Mouse (Mus musculus): ENCODE data around the gene Pigq. TPM values are rescaled to one million over a fixed set of nuclear protein-coding genes. Genes with fewer than 3 reads are reported as not detected.

Pigq gene
- polyA plus RNA-seq, 2 experiments, result 48.8 to 95.4 TPM

DNA sequence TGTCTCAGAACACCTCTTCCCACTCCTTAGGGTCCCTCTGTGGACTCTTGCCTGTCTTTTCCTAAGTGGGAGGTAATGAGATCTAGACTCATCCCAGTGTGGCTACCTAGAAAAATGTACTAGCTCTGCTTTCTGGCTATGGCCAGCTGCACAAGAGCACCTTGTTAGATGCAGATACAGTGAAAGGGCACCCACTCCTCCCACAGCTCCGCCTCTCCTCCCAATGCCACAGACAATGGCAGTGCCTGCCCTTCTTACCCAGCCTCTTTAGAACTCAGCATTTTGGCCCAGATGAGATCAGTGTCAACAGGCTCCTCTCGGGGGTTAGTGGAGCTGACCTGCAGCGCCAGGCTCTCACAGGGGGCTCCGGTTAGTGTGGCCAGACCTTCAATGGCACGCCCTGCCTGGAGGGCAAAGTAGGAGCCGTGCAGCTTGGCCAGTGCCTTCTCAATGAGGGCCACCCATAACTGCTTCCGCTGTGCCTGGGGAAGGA is 17.7 kb upstream of the Pigq start:
- H3K27ac ChIP-seq (replicated peaks; ENCODE audit: low read depth, low read length), result no peak overlapping the region
- WGBS, result 93% methylated on average over 7 of the region's 7 CpGs

DNA sequence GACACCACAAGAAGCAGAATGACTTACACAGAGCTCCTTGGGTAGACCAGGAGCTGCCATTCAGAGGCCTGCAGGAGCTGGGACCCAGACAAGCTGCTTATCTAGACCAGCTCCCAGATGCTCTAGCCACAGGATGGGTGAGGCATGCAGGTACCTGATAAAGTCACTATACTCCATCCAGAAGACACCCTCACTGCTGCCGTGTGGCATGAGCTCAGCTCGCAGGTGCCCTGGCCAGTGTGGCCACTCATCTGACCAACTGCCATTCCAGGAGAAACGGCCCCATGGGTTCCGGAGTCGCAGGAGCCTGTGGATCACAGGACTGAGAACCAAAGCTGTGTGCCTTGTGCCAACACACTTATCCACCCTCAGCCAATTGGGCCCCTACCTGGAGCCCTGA is 16.8 kb upstream of the Pigq start:
- no peaks in the 10 kb centered on the region for H3K27me3 ChIP-seq (ENCODE audit: control insufficient read depth, insufficient read depth, low read length)
- H3K36me3 ChIP-seq (ENCODE audit: control insufficient read depth, insufficient read depth, low read length), result peaks cover 67% of the 10 kb centered on the region
- no peak overlapping the region for H3K27ac ChIP-seq (replicated peaks; ENCODE audit: low read depth, low read length)
- ATAC-seq (ENCODE audit: low FRiP score, low read depth) (no peak), DNase-seq (ENCODE audit: low spot score) (no peak)
- TF ChIP-seq POLR2A (IDR thresholded peaks at IDR 0.05; ENCODE audit: borderline replicate concordance, extremely low read depth, insufficient read depth, insufficient read length), result no peak
- H3K4me3 ChIP-seq (replicated peaks; ENCODE audit: low read length), result no peak overlapping the region
- no peak overlapping the region for H3K9ac ChIP-seq (ENCODE audit: low read depth, low read length, severe bottlenecking)
- 93% methylated on average over 5 of the region's 5 CpGs for WGBS
- no peaks in the 10 kb centered on the region for H3K9me3 ChIP-seq (ENCODE audit: control insufficient read depth, low read length)
- H3K4me2 ChIP-seq (replicated peaks; ENCODE audit: low read depth, low read length, severe bottlenecking), result no peak overlapping the region
- H3K4me1 ChIP-seq (ENCODE audit: control insufficient read depth, insufficient read depth, low read length), result no peaks in the 10 kb centered on the region

More for the DNA sequence above, 17.7 kb upstream of the Pigq start:
- Histone ChIP-seq H3K4me1 (ENCODE audit: control insufficient read depth, insufficient read depth, low read length) (no peaks in the 10 kb centered on the region), H3K9me3 (ENCODE audit: control insufficient read depth, low read length) (no peaks in the 10 kb centered on the region), H3K27me3 (ENCODE audit: control insufficient read depth, insufficient read depth, low read length) (no peaks in the 10 kb centered on the region), H3K4me3 (replicated peaks; ENCODE audit: low read length) (no peak overlapping the region), H3K9ac (ENCODE audit: low read depth, low read length, severe bottlenecking) (no peak overlapping the region), H3K4me2 (replicated peaks; ENCODE audit: low read depth, low read length, severe bottlenecking) (no peak overlapping the region), H3K36me3 (ENCODE audit: control insufficient read depth, insufficient read depth, low read length) (peaks cover 72% of the 10 kb centered on the region)
- TF ChIP-seq POLR2A (IDR thresholded peaks at IDR 0.05; ENCODE audit: borderline replicate concordance, extremely low read depth, insufficient read depth, insufficient read length), result no peak
- DNase-seq (ENCODE audit: low spot score) (no peak), ATAC-seq (ENCODE audit: low FRiP score, low read depth) (no peak)

DNA sequence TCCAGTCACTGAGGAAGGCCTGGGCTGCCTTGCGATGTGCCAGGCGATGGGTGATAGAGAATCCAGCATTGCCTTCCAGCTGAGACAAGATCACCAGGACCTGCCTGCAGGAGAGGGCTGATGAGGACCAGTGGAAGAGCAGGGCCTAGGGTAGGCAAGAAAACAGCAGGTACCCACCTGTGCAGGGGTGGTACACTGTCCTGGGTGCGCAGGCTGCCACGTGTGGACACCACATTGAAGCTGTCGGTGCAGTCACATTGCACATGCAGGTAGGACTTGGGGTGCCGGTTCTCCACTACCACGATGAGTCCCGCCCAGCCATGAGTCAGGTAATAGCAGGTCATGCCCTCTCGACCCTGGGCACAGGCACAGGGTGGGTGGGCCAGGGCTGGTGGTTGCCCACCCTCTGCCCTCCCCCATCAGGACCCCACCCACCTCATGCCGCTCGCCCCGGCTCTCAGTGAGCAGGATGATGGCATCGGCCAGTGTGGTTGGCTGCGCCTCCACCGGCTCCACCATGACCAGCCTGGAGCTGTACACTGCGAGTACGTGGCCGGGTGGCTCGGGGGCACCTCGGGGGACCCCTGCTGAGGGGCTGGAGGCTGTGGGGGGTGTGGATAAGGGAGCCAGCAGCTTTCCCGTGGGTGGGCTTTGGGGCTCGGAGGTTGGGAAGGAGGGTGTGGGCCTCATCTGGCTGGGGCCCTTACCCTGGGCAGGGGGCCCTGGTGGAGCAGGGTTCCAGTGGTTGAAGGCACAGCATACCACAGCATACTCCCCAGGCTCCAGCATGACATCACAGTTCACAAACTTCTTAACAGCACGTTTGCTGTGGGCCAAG is 15.1 kb upstream of the Pigq start:
- no peak for DNase-seq (ENCODE audit: low spot score)
- Histone ChIP-seq H3K9me3 (ENCODE audit: control insufficient read depth, low read length) (no peaks in the 10 kb centered on the region), H3K36me3 (ENCODE audit: control insufficient read depth, insufficient read depth, low read length) (peaks cover 63% of the 10 kb centered on the region), H3K27me3 (ENCODE audit: control insufficient read depth, insufficient read depth, low read length) (no peaks in the 10 kb centered on the region), H3K4me1 (ENCODE audit: control insufficient read depth, insufficient read depth, low read length) (no peaks in the 10 kb centered on the region), H3K4me2 (replicated peaks; ENCODE audit: low read depth, low read length, severe bottlenecking) (no peak overlapping the region), H3K9ac (ENCODE audit: low read depth, low read length, severe bottlenecking) (no peak overlapping the region), H3K4me3 (replicated peaks; ENCODE audit: low read length) (no peak overlapping the region), H3K27ac (replicated peaks; ENCODE audit: low read depth, low read length) (no peak overlapping the region)
- TF ChIP-seq POLR2A (IDR thresholded peaks at IDR 0.05; ENCODE audit: borderline replicate concordance, extremely low read depth, insufficient read depth, insufficient read length), result no peak
- 92% methylated on average over 23 of the region's 23 CpGs for WGBS
- ATAC-seq (ENCODE audit: low FRiP score, low read depth), result no peak

DNA sequence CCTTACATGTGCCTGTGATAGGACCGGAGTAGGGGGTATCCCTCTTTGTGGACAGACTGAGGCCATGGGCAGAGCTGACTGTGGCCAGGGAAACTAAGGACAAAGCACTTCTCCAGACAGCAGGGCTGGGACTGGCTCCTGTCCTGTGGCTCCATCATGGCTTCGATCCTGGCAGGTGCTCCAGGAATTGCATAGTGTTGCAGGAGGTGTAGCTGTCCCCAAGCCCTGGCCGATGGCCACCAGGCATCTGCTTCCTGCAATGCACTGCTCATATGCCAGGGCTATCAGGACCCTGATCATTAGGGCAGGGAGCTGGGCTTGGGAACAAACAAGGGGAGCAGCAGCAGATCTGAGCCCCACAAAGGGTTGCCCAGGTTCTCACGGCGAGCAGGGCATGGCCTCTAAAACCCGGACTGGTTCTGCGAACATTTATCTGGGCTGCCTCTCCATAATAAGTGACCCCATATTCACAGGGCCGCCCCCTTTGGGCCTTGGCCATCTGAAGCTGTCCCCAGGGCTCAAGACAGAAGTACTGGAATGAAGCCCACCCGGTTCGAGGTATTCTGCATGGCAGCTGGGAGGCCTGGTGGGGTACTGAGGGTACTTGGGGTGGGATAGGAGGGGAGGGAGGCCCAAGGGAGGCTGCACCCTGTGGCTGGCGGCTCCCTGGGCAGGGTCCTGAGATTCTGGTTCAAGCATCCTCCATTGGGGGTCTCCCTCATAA is 14.2 kb upstream of the Pigq start:
- WGBS, result 91% methylated on average over 11 of the region's 11 CpGs
- H3K4me3 ChIP-seq (replicated peaks; ENCODE audit: low read length), result no peak overlapping the region
- ATAC-seq (ENCODE audit: low FRiP score, low read depth), result no peak
- H3K9ac ChIP-seq (ENCODE audit: low read depth, low read length, severe bottlenecking), result no peak overlapping the region
- TF ChIP-seq POLR2A (IDR thresholded peaks at IDR 0.05; ENCODE audit: borderline replicate concordance, extremely low read depth, insufficient read depth, insufficient read length), result no peak
- no peak overlapping the region for H3K27ac ChIP-seq (replicated peaks; ENCODE audit: low read depth, low read length)
- H3K27me3 ChIP-seq (ENCODE audit: control insufficient read depth, insufficient read depth, low read length), result no peaks in the 10 kb centered on the region
- no peaks in the 10 kb centered on the region for H3K9me3 ChIP-seq (ENCODE audit: control insufficient read depth, low read length)
- no peaks in the 10 kb centered on the region for H3K4me1 ChIP-seq (ENCODE audit: control insufficient read depth, insufficient read depth, low read length)
- H3K4me2 ChIP-seq (replicated peaks; ENCODE audit: low read depth, low read length, severe bottlenecking), result no peak overlapping the region
- no peak for DNase-seq (ENCODE audit: low spot score)
- H3K36me3 ChIP-seq (ENCODE audit: control insufficient read depth, insufficient read depth, low read length), result peaks cover 57% of the 10 kb centered on the region

DNA sequence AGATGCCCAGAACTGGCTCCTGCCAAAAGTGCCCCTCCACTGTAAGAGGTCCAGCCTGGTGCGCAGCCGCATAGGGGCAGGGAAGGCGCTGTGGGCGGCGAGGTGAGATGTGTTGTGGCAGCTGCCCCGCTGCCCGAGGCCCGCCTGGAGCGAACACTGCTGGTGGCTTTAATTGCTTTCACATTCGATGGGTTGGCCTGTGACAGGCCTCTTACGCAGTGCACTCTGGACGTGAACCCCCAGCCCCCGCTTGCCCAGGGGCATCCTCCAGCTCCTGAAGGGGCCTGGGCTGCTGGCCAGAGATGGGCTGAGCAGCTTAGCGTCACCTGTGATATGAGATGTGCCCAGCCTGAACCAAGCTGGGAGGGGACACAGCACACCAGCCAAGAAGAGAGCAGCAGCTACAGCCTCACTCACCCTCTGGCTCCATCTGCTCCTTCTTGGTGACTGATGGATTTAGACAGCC is 12.9 kb upstream of the Pigq start:
- Histone ChIP-seq H3K27ac (replicated peaks; ENCODE audit: low read depth, low read length) (no peak overlapping the region), H3K27me3 (ENCODE audit: control insufficient read depth, insufficient read depth, low read length) (peaks cover 11% of the 10 kb centered on the region), H3K9ac (ENCODE audit: low read depth, low read length, severe bottlenecking) (no peak overlapping the region), H3K4me1 (ENCODE audit: control insufficient read depth, insufficient read depth, low read length) (no peaks in the 10 kb centered on the region), H3K4me3 (replicated peaks; ENCODE audit: low read length) (no peak overlapping the region), H3K36me3 (ENCODE audit: control insufficient read depth, insufficient read depth, low read length) (peaks cover 44% of the 10 kb centered on the region), H3K4me2 (replicated peaks; ENCODE audit: low read depth, low read length, severe bottlenecking) (no peak overlapping the region), H3K9me3 (ENCODE audit: control insufficient read depth, low read length) (no peaks in the 10 kb centered on the region)
- ATAC-seq (ENCODE audit: low FRiP score, low read depth) (no peak), DNase-seq (ENCODE audit: low spot score) (no peak)
- WGBS, result 73% methylated on average over 14 of the region's 14 CpGs
- TF ChIP-seq POLR2A (IDR thresholded peaks at IDR 0.05; ENCODE audit: borderline replicate concordance, extremely low read depth, insufficient read depth, insufficient read length), result no peak

Measured in limb, embryonic 14.5 days (tissue).